Mouse (Mus musculus): ENCODE results near the gene Pdzk1ip1. TPM values are rescaled to one million over a fixed set of nuclear protein-coding genes. Genes with fewer than 3 reads are reported as not detected.
A peak's percentile ranks its signal among the peaks of the same experiment; 100 is the strongest.

The Pdzk1ip1 gene
- 87.9 and 90.5 TPM in 2 replicates for polyA plus RNA-seq (2014; fragmentation: Nextera tagmentation; extraction: Ambion mirVana)

- peak within 1 kb of the TSS; percentile 12 for H3K4me3 ChIP-seq (ENCODE audit: low read length)
- peak within 1 kb of the TSS; percentile 37; the same call in 1 of the 2 replicates for H3K27ac ChIP-seq (ENCODE audit: low read depth, low read length)
Observed at GRCm38 (mm10) chr4:115088611-115089338, at the start of gene Pdzk1ip1. Gene Pdzk1ip1, plus strand, starts transcription at chr4:115088708.

DNA sequence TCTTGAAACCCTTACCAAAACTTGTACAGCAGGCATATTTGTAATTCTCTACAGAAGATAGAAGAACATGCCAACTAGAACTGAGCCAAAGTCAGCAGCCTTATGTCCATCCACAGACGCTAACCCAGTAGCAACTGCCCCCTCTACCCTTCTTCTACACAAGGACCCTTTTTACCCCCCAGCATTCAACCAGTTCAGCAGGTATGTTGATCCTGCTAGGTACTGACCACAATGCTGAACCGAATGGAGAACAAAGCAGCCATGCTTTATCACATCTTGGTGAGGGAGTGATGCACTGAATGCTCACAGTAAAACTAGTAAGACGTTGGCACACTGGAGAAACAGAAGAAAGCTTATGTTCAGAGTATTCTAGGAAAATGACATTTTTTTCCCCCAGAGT lies 42.9 kb upstream of the Pdzk1ip1 start:
- H3K27ac ChIP-seq (ENCODE audit: low read depth, low read length) = no peak overlapping the region
- H3K27me3 ChIP-seq (ENCODE audit: control insufficient read depth, insufficient read depth, low read length) = peaks cover 12% of the 10 kb centered on the region
- 71% methylated on average over 3 of the region's 3 CpGs for WGBS
- no peak overlapping the region for H3K4me3 ChIP-seq (ENCODE audit: low read length)
- no peak overlapping the region for H3K4me2 ChIP-seq (replicated peaks; ENCODE audit: low read depth, low read length)
- H3K9me3 ChIP-seq (ENCODE audit: control insufficient read depth, low read length) = no peaks in the 10 kb centered on the region
- no peaks in the 10 kb centered on the region for H3K4me1 ChIP-seq (ENCODE audit: control insufficient read depth, insufficient read depth, low read length)
- no peak overlapping the region for H3K9ac ChIP-seq (ENCODE audit: low read depth, low read length)
- ATAC-seq (ENCODE audit: low FRiP score, low TSS enrichment) = no peak
- peaks cover 24% of the 10 kb centered on the region for H3K36me3 ChIP-seq (ENCODE audit: control insufficient read depth, insufficient read depth, low read length)

More at GRCm38 (mm10) chr4:115088611-115089338, at the start of gene Pdzk1ip1:
- peak; percentile 5; the same call in 1 of the 2 replicates for ATAC-seq (ENCODE audit: low FRiP score, low TSS enrichment)
- Histone ChIP-seq H3K9me3 (ENCODE audit: control insufficient read depth, low read length) (no peaks in the 10 kb centered on the region), H3K4me1 (ENCODE audit: control insufficient read depth, insufficient read depth, low read length) (0 out of 2 replicates have a peak, but pooled peaks cover 6% of the 10 kb centered on the region), H3K27me3 (ENCODE audit: control insufficient read depth, insufficient read depth, low read length) (peaks cover 21% of the 10 kb centered on the region), H3K36me3 (ENCODE audit: control insufficient read depth, insufficient read depth, low read length) (no peaks in the 10 kb centered on the region), H3K9ac (ENCODE audit: low read depth, low read length) (peak within 1 kb of the TSS; percentile 34; the same call in 1 of the 2 replicates), H3K4me2 (replicated peaks; ENCODE audit: low read depth, low read length) (peak within 1 kb of the TSS; percentile 26)
- 9% methylated on average over 11 of the region's 11 CpGs for WGBS

- H3K4me3 ChIP-seq (ENCODE audit: low read length) = no peak overlapping the region
- no peak overlapping the region for H3K27ac ChIP-seq (ENCODE audit: low read depth, low read length)
- H3K36me3 ChIP-seq (ENCODE audit: control insufficient read depth, insufficient read depth, low read length) = peaks cover 3% of the 10 kb centered on the region; the same call in 1 of the 2 replicates
- no peak overlapping the region for H3K4me2 ChIP-seq (replicated peaks; ENCODE audit: low read depth, low read length)
- H3K4me1 ChIP-seq (ENCODE audit: control insufficient read depth, insufficient read depth, low read length) = no peaks in the 10 kb centered on the region
- H3K9ac ChIP-seq (ENCODE audit: low read depth, low read length) = no peak overlapping the region
- H3K27me3 ChIP-seq (ENCODE audit: control insufficient read depth, insufficient read depth, low read length) = peaks cover 32% of the 10 kb centered on the region
- H3K9me3 ChIP-seq (ENCODE audit: control insufficient read depth, low read length) = no peaks in the 10 kb centered on the region
- no peak for ATAC-seq (ENCODE audit: low FRiP score, low TSS enrichment)
- 5% methylated on average over 5 of the region's 5 CpGs for WGBS
Observed at GRCm38 (mm10) chr4:115047750-115048149, 40.8 kb upstream of the Pdzk1ip1 start.

- ATAC-seq (ENCODE audit: low FRiP score, low TSS enrichment) = no peak
- 69% methylated on average over 8 of the region's 8 CpGs for WGBS
- H3K4me1 ChIP-seq (ENCODE audit: control insufficient read depth, insufficient read depth, low read length) = no peaks in the 10 kb centered on the region
- 0 out of 2 replicates have a peak, but pooled peaks cover 3% of the 10 kb centered on the region for H3K36me3 ChIP-seq (ENCODE audit: control insufficient read depth, insufficient read depth, low read length)
- H3K4me3 ChIP-seq (ENCODE audit: low read length) = no peak overlapping the region
- no peak overlapping the region for H3K27ac ChIP-seq (ENCODE audit: low read depth, low read length)
- no peak overlapping the region for H3K4me2 ChIP-seq (replicated peaks; ENCODE audit: low read depth, low read length)
- H3K27me3 ChIP-seq (ENCODE audit: control insufficient read depth, insufficient read depth, low read length) = peaks cover 36% of the 10 kb centered on the region
- H3K9ac ChIP-seq (ENCODE audit: low read depth, low read length) = no peak overlapping the region
- H3K9me3 ChIP-seq (ENCODE audit: control insufficient read depth, low read length) = no peaks in the 10 kb centered on the region
Observed at GRCm38 (mm10) chr4:115048190-115048589, 40.3 kb upstream of the Pdzk1ip1 start.

DNA sequence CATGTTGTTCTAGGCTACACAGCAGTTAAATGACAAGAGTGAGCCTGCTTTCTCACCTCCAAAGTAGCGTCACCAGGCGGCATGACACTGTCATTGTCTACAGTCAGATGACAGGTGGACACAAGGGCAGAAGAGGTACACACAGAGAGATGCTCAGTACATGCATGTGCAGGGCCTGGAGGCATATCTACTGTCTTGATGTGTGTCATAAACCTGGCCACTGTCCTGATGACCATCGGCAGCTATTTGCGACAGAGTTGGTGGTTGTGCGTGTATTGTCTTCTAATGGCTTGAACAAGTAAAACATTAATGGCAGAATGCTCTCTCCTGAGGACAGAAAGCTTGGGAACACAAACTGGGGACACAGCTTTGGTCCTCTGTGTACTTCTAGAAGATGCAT lies 37.3 kb upstream of the Pdzk1ip1 start:
- peaks cover 2% of the 10 kb centered on the region; the same call in 1 of the 2 replicates for H3K4me1 ChIP-seq (ENCODE audit: control insufficient read depth, insufficient read depth, low read length)
- WGBS = 71% methylated on average over 5 of the region's 5 CpGs
- no peak overlapping the region for H3K27ac ChIP-seq (ENCODE audit: low read depth, low read length)
- H3K4me3 ChIP-seq (ENCODE audit: low read length) = no peak overlapping the region
- no peak for ATAC-seq (ENCODE audit: low FRiP score, low TSS enrichment)
- H3K27me3 ChIP-seq (ENCODE audit: control insufficient read depth, insufficient read depth, low read length) = peaks cover 65% of the 10 kb centered on the region
- H3K9ac ChIP-seq (ENCODE audit: low read depth, low read length) = no peak overlapping the region
- no peak overlapping the region for H3K4me2 ChIP-seq (replicated peaks; ENCODE audit: low read depth, low read length)
- H3K9me3 ChIP-seq (ENCODE audit: control insufficient read depth, low read length) = no peaks in the 10 kb centered on the region
- H3K36me3 ChIP-seq (ENCODE audit: control insufficient read depth, insufficient read depth, low read length) = no peaks in the 10 kb centered on the region

- Histone ChIP-seq H3K4me3 (ENCODE audit: low read length) (peak overlapping the region; percentile 33), H3K36me3 (ENCODE audit: control insufficient read depth, insufficient read depth, low read length) (no peaks in the 10 kb centered on the region), H3K9me3 (ENCODE audit: control insufficient read depth, low read length) (no peaks in the 10 kb centered on the region), H3K27me3 (ENCODE audit: control insufficient read depth, insufficient read depth, low read length) (peaks cover 75% of the 10 kb centered on the region), H3K4me2 (replicated peaks; ENCODE audit: low read depth, low read length) (peak overlapping the region; percentile 49), H3K27ac (ENCODE audit: low read depth, low read length) (no peak overlapping the region), H3K4me1 (ENCODE audit: control insufficient read depth, insufficient read depth, low read length) (peaks cover 8% of the 10 kb centered on the region), H3K9ac (ENCODE audit: low read depth, low read length) (no peak overlapping the region)
- WGBS = under 1% methylated on average over 36 of the region's 36 CpGs
- peak; percentile 53 for ATAC-seq (ENCODE audit: low FRiP score, low TSS enrichment)
Observed at GRCm38 (mm10) chr4:115052343-115053005, 36.0 kb upstream of the Pdzk1ip1 start.

DNA sequence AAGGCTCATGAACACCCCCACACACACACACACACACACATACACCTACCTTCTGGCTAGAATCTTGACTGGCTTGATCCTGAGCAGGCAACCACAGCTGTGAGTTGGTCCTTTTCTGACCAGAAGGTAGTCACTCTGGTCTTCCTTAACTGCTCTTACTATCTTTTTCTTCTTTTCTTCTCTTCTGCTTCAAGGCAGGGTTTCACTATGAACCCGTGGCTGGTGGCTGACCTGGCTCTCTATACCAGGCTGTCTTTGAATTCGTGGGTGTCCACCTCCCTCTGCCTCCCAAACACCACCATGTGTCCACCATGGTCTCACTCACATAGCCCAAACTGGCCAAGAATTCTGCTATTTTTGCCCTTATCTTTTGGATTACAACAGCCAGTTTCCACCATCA lies 33.5 kb upstream of the Pdzk1ip1 start:
- ATAC-seq (ENCODE audit: low FRiP score, low TSS enrichment) = no peak
- H3K9ac ChIP-seq (ENCODE audit: low read depth, low read length) = no peak overlapping the region
- no peaks in the 10 kb centered on the region for H3K9me3 ChIP-seq (ENCODE audit: control insufficient read depth, low read length)
- H3K4me1 ChIP-seq (ENCODE audit: control insufficient read depth, insufficient read depth, low read length) = peaks cover 8% of the 10 kb centered on the region
- no peaks in the 10 kb centered on the region for H3K36me3 ChIP-seq (ENCODE audit: control insufficient read depth, insufficient read depth, low read length)
- peaks cover 91% of the 10 kb centered on the region for H3K27me3 ChIP-seq (ENCODE audit: control insufficient read depth, insufficient read depth, low read length)
- H3K4me3 ChIP-seq (ENCODE audit: low read length) = no peak overlapping the region
- WGBS = 7% methylated on average over 2 of the region's 2 CpGs
- H3K27ac ChIP-seq (ENCODE audit: low read depth, low read length) = no peak overlapping the region
- no peak overlapping the region for H3K4me2 ChIP-seq (replicated peaks; ENCODE audit: low read depth, low read length)

- no peak overlapping the region for H3K4me3 ChIP-seq (ENCODE audit: low read length)
- H3K9ac ChIP-seq (ENCODE audit: low read depth, low read length) = no peak overlapping the region
- H3K9me3 ChIP-seq (ENCODE audit: control insufficient read depth, low read length) = no peaks in the 10 kb centered on the region
- no peak overlapping the region for H3K4me2 ChIP-seq (replicated peaks; ENCODE audit: low read depth, low read length)
- ATAC-seq (ENCODE audit: low FRiP score, low TSS enrichment) = no peak
- no peaks in the 10 kb centered on the region for H3K36me3 ChIP-seq (ENCODE audit: control insufficient read depth, insufficient read depth, low read length)
- 20% methylated on average over 3 of the region's 3 CpGs for WGBS
- H3K27me3 ChIP-seq (ENCODE audit: control insufficient read depth, insufficient read depth, low read length) = peaks cover 92% of the 10 kb centered on the region
- no peak overlapping the region for H3K27ac ChIP-seq (ENCODE audit: low read depth, low read length)
- H3K4me1 ChIP-seq (ENCODE audit: control insufficient read depth, insufficient read depth, low read length) = peaks cover 8% of the 10 kb centered on the region
Observed at GRCm38 (mm10) chr4:115055691-115056090, 32.8 kb upstream of the Pdzk1ip1 start.

All from kidney, embryonic 14.5 days (tissue).